Mouse (Mus musculus) lung, postnatal 14 days (tissue): ENCODE data around the gene D5Ertd579e.
A peak's percentile ranks its signal among the peaks of the same experiment; 100 is the strongest.

Experiments
- DNase-seq: peaks from one replicate; pipeline ENCODE4 v3.0.0; 2021

Gene D5Ertd579e

DNA sequence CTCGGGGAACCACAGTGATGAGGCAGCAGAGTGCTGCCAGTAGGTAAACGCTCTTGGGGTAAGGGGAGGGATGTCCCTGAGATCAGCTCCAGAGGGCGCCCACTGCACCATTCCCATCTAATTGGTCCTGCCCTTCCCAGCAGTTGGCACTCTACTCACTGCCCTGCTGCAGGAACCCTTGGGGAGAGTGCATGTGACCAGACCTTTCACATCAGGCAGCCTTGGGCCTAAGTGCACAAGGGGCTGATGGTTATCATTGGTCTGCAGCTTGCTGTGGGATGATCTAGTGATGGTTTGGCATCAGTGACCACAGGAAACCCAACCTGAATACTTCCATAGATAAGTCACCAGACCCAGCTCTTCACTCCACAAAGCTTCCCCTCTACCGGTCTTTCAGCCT lies 98.2 kb downstream of the D5Ertd579e start:
- DNase-seq: no peak

DNA sequence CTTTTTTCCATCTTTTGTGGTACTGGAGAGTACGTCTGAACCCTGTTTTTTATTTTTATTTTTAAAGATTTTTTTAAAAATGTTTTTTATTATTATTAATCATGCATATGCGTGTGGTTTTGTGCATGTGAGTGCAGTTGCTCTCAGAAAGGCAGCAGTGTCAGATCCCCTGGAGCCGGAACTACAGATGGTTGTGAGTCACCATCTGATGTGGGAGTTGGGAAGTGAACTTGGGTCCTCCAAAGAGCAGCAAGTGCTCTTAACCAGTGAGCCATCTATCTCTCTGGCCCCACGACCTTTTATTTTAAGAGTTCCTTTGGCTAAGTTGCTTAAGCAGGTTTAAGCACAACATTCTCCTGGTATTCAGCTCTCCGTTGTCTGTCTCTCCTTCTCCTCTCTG lies 99.6 kb downstream of the D5Ertd579e start:
- DNase-seq: no peak

DNA sequence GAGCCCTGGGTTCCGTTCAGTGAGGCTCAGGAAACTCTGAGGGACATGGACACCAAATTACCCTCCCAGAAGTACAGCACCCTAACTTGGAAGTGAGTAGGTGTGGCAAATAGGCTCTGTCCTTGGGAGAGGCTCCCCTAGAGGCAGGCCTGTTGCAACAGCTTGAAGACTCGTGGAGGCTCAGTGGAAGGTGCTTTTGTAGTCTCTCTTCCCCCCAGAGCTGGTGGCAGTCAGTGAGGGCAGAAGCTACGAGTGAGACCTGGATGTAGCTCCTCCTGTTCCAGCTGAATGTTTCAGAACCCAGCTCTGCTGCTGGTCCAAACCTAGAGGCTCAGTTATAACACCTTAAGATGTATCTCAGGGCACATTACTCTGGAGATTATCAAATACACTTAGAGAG lies 100.7 kb downstream of the D5Ertd579e start:
- DNase-seq: no peak

DNA sequence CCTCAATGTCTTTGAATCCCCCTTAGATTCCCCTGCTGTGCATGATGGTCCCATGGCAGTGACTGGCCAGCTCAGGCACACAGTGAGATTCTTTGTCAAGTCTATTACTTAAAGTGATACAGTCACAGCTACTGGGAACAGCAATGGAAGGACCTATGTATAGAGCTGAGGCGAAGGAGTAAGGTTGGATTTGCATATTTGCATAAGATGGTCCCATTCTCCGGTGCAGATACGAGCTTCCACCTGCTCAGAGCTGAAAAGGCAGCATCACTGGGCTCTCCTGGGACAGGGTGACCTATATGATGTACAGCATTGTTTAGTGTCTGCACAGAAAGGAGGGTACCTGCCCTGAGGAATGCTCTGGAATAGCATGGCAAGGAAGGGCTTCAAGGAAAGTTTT lies 101.5 kb downstream of the D5Ertd579e start:
- no peak for DNase-seq

DNA sequence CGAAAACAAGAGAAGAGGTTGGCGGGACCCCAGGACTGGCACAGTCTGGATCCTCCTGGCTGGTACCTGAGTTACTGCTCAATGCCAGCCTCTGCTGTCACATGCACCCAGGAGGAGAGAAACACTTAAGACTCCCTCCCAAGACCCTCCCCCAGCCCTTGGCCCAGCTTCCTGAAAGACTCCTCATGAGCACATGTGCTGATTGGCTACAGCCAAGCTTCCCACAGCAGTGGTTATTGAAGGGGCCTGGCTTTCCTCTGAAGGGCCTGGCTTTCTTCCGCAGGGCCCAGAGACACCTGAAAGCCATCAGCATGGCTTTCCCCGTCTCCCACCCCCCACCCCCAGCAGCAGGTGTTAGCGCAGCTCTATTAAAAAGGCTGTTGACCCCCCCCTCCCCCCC lies 102.6 kb downstream of the D5Ertd579e start, which contains the start of gene Tbc1d14:
Tbc1d14 (minus strand) TSS at position 101 of the 400 bp plus-strand sequence.
- no peak for DNase-seq

DNA sequence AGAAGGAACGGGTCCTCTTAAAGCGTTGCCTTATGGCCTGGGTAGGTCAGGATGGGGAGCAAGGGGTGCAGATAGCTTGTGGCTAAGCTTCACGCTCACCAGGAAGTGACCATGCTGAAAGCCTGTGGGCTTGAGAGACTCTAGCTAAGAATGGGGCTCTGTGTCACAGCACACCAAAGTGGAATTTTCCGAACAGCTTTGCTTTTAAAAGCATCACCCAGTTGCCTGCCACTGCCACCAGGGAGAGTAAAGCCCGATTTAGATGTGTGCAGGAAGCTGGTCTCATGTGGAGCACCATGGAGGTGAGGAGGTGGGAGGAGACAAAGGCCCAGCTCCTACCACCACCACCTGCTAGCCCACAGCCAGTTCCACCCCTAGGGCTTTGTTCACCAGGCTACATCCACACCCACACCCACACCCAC lies 105.3 kb downstream of the D5Ertd579e start:
- no peak for DNase-seq

DNA sequence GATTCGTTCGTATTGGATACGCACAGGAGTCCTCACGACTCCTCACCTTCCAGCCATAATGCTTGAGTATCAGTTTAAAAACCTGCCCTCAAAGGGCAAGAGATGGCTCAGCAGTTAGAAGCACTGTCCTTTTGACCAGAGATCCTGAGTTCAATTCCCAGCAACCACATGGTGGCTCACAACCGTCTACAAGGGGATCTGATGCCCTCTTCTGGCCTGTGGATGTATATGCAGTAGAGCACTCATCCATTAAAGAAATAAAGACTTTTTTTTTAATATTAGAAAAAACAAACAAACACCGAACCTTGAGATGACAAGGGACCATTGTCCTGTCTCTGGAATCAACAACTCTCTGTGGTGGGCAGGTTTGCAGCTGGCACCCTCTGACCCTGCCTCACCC lies 111.5 kb downstream of the D5Ertd579e start:
- no peak for DNase-seq

DNA sequence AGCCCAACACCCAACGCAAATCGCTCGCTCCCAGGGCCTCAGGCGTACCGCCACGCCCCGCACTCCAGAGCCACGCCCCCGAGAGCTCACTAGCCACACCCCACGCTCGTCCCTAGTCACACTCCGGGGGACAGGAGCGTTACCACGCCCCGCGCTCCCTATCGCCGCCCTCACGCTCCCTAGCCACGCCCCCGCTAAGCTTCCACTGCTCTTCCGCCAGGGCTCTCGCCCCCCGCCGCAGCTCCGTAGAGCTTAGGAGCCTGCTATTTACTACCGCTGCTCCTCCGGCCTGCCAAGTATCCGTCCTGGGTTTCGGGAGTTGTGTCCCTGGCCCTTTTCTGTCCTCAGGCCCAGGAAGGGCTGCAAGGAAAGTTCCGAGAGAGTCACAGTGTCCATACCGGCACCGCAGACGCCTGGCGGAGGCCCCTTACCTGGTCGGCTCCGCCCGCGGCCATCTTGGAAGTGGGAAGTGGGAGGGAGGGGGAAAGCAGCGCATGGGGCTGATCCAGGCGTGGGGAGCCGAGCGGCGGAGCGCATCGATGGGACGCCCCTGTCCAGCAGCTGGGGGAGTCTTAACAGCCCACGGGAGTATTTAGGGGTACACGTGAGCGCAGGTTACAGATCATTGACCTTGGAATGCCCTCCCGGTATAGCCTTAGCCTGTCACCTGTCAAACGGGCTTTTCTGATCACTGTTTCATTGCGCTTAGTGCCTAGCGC lies 113.7 kb downstream of the D5Ertd579e start:
- peak; percentile 100 for DNase-seq

DNA sequence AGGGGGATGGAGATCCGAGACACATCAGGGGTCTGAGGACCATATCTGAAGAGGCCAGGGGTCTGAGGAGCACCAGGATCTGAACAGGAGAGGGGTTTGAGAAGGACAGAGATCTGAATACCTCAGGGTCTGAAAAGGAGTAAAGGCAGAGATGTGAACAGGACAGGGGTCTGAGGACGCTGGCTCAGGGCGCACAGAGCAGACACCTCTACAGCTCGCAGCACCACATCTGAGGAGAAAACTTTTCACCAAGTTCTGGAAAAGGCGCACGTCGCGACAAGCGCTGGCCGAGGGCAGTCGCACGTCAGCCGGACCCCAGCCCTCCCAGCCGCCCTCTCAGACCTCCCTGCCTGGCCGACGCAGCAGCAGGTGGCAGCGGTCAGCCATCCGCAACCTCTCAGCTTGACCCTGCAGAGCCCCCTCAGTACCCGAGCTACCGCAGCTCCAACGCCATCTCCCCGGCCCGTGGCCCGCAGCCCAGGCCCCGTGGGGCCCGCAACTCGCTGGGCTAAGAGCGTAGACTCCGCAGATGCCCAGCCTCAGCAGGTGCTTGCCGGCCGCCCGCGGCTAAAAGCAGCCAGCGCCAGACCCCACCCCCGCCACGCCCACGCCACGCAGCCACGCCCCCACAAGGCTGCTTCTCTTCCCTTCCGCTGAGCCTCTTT lies 114.4 kb downstream of the D5Ertd579e start:
- DNase-seq: no peak

DNA sequence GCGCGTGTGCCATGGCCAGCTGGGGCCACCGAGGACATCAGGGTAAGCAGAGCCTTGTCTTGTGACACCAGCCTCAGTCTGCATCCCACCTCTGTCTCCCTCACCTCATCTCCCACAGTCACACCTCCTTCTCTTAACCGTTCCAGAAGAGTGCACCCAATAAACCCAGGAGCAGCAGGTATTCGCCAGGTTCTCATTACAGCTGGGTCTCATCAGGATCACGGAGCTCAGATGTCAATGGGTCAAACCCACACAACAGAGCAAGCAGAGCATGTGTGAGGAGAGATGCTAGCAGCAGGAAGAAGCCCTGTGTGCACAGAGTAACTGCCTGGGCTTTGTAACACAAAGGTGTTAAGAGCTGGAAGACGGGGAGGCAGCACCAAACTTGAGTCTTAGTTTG lies 115.9 kb downstream of the D5Ertd579e start:
- no peak for DNase-seq

DNA sequence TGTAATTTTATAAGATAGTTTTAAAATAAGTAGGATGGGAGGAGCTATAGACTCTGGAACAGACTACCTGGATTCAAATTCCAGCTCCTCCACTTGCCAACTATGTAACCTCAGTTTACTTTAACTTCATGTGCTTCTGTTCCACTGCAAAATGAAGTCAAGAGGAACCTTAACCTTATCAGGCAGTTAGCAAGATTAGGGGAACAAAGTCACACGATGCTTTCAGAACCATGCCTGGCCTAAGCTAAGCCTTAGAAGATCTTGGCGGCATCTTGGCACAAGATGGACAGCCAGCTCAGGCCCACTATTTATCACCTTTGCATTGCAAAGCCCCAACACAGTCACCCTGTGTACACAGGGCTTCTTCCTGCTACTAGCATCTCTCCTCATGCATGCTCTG lies 116.8 kb downstream of the D5Ertd579e start:
- no peak for DNase-seq

DNA sequence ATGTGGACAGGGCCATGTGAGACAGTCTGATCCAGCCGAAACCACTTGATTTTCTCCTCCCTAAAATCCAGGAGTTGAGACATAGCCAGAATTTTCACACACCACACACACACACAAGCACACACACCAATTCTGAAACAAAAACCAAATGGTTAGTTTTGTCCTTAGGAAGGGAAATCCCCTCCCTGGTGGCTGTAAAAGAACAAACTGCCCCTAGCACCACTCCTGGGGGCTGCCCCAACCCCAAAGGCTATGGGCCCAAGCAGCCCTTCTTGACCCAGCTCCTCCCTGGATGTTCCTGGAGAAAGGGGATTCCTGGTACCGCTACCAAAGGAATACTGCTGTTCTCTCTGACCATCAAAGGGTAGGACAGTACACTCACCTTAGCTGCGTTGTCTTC lies 119.4 kb downstream of the D5Ertd579e start:
- no peak for DNase-seq

DNA sequence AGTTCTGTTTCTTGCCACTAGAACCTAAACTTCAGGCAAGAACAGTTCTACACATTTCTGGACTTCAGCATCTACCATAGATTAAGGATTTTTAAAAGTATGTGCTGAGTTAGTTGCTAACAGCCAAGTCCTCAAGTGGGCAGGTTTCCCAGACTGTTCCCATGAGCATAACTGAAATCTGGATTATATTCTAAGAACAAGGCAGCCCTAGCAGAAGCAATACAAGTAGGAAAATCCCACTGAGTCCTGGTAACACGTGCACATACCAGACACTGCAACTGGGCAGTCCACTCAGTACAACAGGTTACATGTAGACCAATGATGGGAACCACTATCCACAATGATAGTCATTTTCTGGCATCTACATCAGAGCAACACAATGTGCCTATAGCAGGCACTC lies 120.1 kb downstream of the D5Ertd579e start:
- DNase-seq: no peak

DNA sequence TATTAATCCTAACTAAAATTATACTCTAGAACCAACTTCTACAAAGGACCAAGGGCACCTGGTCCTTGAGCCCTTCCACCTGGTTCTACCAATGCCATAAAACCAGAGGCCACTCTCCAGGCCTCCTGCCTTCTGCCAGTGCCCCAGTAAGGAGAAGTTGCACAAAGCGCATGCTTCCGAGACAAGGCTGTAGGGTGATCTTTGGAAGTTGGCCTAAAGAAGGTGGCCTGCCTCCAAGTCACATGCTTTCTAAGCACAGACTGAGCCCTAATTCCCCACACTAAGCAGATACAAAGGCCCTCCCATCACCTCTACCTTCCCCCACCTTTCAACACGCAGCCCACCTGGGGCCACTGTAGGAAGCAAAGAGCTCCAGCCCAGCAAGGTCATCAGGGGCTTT lies 120.6 kb downstream of the D5Ertd579e start:
- DNase-seq: peak; percentile 47

DNA sequence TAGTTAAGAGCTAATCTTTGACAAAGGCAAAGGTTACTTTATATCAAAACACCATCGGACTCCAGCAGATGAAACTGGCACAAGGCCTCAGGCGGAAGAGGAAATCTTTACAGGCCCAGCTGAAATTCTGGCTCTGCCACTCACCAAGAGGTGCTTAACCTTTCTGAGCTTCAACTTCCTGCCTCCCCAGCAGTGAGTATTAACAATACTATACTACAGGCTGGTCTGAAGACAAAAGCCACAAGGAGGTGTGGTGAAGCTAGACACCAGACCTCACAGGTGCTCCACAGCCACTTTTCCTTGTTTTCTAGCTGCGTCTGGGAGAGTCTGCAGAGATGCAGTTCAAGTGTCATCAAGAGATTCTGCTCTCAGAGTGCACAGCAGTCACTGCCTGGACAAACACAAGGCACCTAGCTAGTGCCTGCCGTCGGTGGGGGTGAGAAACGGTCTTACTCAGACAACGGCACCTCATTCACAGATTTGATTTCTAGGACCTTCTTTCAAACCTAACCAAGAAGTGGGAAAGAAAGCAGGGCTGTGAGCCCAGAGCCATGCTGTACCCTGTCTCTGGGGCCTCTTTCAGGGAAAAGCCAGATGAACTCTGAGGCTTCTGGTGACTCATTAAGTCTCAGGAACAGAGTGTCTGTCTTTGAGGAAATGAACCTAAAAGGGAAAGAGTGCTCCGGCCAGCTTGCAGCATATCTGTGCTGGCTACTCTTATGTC lies 121.5 kb downstream of the D5Ertd579e start:
- no peak for DNase-seq

DNA sequence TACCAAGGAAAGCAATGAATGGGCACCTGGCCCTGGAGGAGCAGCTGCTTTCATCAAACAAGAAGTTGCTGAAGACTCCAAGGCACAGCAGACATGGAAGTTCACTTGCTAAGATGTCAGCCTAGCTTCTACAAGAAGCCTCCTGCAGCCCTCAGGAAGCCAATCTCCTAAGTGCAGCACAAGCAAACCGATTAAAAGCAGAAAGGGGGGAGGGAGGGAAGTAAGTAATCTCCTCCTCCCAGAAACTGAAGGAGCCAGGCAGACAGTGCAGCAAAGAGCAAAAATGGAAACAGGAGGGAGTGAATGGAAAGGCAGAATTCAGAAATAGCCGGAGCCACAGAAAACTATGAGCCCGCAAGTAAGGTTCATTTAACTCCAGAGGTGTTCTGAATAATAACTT lies 122.5 kb downstream of the D5Ertd579e start:
- no peak for DNase-seq

DNA sequence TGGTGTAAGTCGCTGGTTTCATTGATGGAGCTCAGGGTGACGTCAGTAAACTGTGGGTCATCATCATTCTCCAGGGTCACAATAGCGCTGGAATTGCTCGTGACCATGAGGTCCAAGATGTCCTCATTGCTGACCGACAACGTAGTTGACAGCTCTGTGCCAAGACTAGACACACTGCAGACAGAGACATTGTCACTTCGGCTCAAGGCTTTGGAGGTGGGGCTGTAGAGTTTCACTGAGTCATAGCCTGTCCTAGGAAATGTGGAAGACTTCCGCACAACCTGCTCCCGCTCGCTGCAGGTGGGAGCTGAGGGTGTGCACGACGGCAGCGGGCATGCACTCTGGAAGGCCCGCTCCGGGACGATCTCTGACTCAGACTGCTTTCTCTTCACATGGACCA lies 124.5 kb downstream of the D5Ertd579e start:
- DNase-seq: no peak

DNA sequence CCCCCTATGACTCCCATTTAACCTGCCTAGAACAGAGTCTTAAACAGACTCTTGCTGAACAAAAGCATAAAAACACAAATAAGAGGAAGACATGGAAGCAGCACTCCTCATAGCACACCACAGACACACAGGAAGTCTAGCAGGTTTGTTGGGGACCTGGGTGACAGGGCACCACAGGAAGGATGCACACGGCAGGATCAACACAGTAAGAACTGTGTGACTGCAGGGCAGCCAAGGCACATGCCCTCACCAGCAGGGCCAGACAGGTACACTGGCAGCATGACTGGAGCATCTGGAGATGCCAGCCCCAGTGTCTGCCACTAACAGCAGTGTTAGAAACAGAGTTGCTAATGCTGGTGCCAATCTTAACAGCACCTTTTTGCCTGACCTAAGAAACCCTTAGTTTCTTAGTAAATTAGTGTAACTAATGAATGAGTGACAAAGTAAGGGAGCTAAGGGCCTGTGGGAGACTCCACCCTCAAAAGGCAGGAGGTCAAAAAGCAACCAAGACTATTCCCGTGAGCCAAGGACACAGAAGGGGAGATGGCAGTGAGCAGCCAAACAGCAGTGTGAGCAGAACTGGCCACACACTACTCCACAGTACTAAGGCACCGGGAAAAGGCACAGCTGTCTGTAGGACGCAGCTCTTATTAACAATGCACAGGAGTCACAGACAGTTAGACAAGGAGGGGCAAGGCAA lies 125.1 kb downstream of the D5Ertd579e start:
- no peak for DNase-seq

DNA sequence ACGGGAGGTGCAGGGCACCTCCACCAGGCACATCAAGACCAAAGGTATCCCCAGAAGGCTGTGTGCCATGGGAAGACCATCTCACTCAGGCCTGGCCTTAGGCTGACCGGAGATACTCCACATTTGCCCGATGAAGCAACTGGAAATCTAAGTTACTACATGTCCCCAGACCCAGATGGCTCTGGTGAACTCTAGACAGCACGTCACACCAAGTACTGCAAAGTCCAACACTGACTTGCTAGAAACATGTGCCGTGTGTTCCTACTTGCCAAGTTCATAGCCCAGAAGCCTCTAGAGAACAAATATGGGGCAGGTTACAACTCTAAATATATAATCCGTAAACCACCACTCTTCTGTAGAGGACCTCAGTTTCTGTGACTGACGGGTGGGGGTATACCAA lies 125.7 kb downstream of the D5Ertd579e start:
- no peak for DNase-seq

DNA sequence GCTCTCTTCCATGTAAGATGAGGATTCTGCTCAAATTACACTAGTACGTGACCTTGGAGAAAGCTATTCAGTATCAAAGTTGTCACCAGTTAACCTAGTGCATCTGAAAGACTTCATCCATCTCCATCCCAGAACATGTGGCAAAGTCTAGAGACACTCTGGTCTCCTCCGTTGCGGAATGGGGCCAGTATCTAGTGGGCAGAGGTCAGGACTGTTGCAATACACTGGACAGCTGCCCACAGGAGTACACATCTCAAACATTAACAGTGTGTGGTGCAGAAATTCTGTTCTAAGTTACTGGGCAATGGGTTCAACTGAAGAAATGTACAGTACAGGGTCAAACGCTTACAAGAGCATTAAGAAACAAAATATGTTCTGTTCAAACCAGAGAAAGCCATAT lies 127.7 kb downstream of the D5Ertd579e start:
- DNase-seq: peak; percentile 69

DNA sequence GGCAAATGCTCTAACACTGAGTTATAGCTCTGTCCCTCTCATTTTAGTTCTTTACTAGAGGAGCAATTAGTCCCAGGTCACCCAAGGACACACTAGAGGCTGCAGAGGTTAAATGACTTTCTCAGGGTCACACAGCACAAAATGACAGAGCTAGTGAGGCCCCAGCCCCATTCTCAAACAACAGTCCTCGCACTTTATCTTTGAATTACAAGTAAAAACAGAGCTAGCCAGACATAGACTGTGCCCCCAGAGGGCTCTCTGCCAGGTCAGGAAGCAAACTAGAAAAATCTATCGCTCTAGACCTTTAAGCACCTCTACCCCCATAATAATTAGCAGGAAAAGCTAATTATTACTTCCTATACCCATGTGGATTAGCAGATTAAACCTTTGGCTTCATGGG lies 128.2 kb downstream of the D5Ertd579e start:
- no peak for DNase-seq

DNA sequence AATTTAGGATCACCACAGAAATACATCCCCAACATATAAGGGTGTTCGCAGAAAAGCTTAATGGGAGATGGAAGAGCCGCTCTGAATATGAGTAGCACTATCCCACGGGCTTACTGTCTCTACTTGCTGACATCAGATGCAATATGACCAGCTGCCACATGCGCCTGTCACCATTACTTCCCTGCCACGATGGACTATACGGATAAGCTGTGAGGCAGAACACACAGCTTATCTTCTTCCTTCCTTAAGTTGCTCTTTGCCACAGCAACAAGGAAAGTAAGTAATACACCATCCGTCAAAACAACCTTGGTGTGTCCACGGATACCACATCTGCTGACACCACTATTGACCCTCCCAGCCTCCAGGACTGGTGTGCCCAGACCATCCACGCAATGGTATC lies 131.3 kb downstream of the D5Ertd579e start:
- DNase-seq: no peak

DNA sequence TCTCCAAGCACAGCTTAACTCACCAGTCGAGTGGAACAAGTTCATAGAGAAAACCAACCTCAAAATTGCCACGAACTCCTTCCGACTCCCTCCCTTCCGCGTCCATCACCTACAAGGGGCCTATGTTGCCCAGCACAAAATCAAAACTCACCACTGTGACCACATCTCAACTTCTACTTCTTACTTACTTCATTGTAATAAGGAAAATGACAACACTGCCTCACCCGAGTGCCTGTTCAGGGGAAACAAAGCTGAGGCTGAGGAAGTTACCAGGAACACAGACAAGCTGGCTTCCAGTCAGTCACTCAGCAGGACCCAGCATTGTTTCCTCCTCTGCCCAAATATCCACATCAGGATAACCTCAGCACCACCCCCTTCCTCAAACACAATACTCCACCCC lies 132.1 kb downstream of the D5Ertd579e start:
- DNase-seq: no peak
